Mouse (Mus musculus) neural tube, embryonic 10.5 days (tissue): ENCODE data around the gene Mss51.

ENCODE experiments used
- DNase-seq: peaks from one replicate; pipeline ENCODE4 v3.0.0-alpha.2; 2017; ENCODE audit warnings: low spot score; ENCODE audit errors: extremely low spot score

Mss51 gene

DNA sequence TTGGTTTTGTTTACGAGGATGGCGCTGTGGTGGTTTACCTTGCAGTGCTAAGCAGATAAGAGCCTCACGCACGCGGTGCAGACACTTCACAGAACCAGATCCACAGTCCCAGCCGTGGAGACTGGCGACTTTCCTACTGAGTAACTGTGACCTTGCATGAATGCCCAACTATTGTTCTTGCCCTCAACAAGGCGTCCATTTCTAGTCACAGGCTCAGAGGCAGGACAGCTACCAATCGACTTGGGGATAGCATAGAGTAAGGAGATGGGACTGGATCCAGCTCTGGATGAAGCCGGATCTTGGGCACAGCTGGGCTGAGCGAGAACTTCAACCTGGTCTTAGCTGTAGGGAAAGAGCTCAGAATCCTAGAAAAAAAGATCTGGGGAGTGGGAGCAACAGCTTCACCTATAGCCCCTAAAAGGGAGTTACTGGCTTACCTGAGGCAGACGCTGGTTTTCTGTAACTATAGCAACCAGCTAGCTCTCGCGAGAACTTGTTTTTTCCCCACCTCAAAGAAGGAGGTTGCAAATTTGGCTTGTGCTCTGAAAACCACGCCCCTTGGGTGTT is 44.9 kb downstream of the Mss51 start, which contains the start of gene Cfap70:
Cfap70 (minus strand) TSS at position 462 of the 567 bp plus-strand sequence.
- DNase-seq, result peak; percentile 52

DNA sequence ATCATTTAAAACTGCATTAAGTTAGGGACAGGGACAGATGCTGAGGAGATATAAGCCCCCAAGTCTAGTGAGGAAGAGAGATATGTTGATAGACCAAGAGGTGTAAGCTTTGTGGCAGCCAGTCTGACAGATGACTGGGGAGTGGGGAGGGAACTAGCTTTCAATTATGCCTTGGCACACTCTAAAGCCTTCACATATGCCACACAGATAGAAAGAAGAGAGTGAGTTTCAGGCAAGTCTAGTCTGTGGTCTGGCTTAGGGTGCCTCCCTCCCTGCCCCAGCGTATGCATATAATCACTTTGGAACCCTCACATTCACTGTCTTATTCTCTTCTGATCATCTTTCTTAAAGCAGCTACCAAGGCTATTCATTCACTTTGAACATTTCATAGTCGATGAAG is 45.4 kb downstream of the Mss51 start:
- DNase-seq, result no peak

DNA sequence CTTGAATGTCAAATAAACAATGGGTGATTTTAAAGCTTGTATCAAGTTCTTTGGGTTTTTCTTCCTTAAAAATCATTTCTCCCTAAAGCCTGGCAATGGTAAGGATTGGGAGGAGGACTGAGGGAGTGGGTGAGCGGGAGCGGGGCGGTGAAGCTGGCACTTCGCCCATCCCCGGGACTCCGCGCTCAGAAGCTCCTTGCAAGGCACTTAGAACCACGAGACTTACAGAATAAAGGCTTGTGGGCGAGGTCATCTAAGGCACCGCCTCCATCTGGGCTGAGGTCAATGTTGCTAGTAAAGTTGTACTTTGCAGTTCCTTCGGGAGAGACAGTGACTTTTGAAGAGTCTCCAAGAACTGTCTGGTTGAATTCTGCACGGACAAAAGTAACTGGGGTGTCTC is 49.5 kb downstream of the Mss51 start:
- DNase-seq, result no peak

DNA sequence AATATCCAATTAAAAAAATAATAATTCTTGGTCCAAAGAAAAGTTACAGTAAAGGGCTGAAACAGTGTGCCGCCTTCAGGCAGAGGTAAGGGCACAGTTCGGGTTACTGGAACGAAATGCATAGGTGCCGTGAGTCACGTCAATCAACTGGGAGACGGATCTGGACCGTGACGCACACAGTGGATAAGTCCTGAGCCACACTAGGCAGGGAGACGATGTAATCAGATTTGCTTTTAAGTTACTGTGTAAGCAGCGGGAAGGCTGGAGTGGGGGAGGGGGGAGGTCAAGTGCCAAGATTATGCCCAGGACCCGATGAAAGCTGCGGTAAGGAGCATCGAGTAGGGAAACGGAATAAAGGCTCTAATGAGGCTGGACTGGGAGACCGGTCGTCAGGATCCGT is 54.4 kb downstream of the Mss51 start:
- no peak for DNase-seq

DNA sequence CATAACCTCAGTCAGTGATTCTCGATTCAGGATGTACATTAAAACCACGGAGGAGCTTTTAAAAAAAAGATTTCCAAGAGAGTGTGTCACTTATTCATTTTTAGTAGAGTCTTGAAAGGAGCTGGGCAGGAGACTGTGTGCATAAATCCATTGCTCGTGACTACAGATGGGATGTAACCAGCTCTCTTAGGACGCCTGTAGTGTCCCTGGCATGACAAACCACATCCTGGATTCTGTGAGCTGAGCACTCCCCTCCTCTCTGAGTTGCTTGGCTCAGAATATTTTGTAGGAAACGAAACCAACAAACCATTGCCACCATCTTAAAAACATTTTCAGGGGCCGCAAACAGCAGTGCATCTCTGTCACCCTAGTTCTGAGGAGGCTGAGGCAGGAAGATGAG is 59.7 kb downstream of the Mss51 start:
- DNase-seq, result no peak
